Mouse (Mus musculus) CH12.LX (cell line): ENCODE results near the gene Atp8b5. TPM values are rescaled to one million over a fixed set of nuclear protein-coding genes. Genes with fewer than 3 reads are reported as not detected.

Experiments used
- DNase-seq: peaks from one replicate; pipeline ENCODE4 v3.0.0-alpha.2; 2013; ENCODE audit errors: extremely low read depth
- H3K27ac ChIP-seq: 2 replicates; pipeline ENCODE4 v1.5.1; 2012; ENCODE audit warnings: low read depth, mild to moderate bottlenecking, control low read depth, moderate library complexity; ENCODE audit not compliant: insufficient read depth
- H3K27me3 ChIP-seq: replicated peaks from 2 replicates; pipeline ENCODE3; 2012; ENCODE audit warnings: inconsistent platforms
- H3K36me3 ChIP-seq, 2 experiments: replicated peaks in 1 of 2; 2 replicates each; pipeline versions ENCODE3 to v1.6.1; 2012; ENCODE audit warnings: inconsistent platforms in 1 of 2, low read length in 1 of 2, mild to moderate bottlenecking in 1 of 2, mixed read lengths in 1 of 2, moderate library complexity in 1 of 2; ENCODE audit not compliant: control insufficient read depth in 1 of 2, insufficient read depth in 1 of 2
- H3K4me1 ChIP-seq, 2 experiments: 2 replicates each; pipeline ENCODE4 v1.6.1; 2012; ENCODE audit warnings: inconsistent platforms in 1 of 2, moderate library complexity in 1 of 2; ENCODE audit not compliant: insufficient read depth in 2 of 2, control insufficient read depth in 1 of 2
- H3K4me2 ChIP-seq: 2 replicates; pipeline ENCODE4 v1.6.1; 2012; ENCODE audit warnings: low read depth, mild to moderate bottlenecking, control low read depth; ENCODE audit not compliant: poor library complexity, insufficient read depth, severe bottlenecking
- H3K4me3 ChIP-seq, 3 experiments: fragments of 150-350 bp in 1 of 3; sonication (generic) in 1 of 3; replicated peaks in 1 of 3; 2 replicates each; pipeline versions ENCODE3 to v1.5.1; 2011 to 2012; ENCODE audit warnings: low read depth in 2 of 3, low read length in 2 of 3, mild to moderate bottlenecking in 2 of 3, moderate library complexity in 2 of 3, control low read depth in 1 of 3, improper control_type of control experiment in 1 of 3, inconsistent platforms in 1 of 3, mixed read lengths in 1 of 3; ENCODE audit not compliant: poor library complexity in 1 of 3
- H3K79me2 ChIP-seq: replicated peaks from 2 replicates; pipeline ENCODE4 v1.6.1; 2012; ENCODE audit warnings: mild to moderate bottlenecking, moderate library complexity; ENCODE audit not compliant: control insufficient read depth, poor library complexity, insufficient read depth, severe bottlenecking; ENCODE audit errors: extremely low read depth
- H3K9ac ChIP-seq: 2 replicates; pipeline ENCODE4 v1.6.1; 2012; ENCODE audit warnings: low read depth, mild to moderate bottlenecking, control low read depth, moderate library complexity; ENCODE audit not compliant: insufficient read depth
- H3K9me3 ChIP-seq: replicated peaks from 2 replicates; pipeline ENCODE3; 2012; ENCODE audit warnings: low read length, inconsistent platforms, mixed read lengths
- BHLHE40 ChIP-seq: IDR thresholded peaks from 2 replicates; pipeline ENCODE4 v1.6.1; 2011; ENCODE audit warnings: mild to moderate bottlenecking, low read depth, low read length, improper control_type of control experiment
- CHD1 ChIP-seq: IDR thresholded peaks from 2 replicates; pipeline ENCODE4 v1.6.1; 2012; ENCODE audit warnings: low read depth, low read length, improper control_type of control experiment, inconsistent platforms
- E2F4 ChIP-seq: IDR thresholded peaks from 2 replicates; pipeline ENCODE4 v1.6.1; 2011; ENCODE audit warnings: low read depth, low read length, improper control_type of control experiment; ENCODE audit not compliant: insufficient replicate concordance
- GABPA ChIP-seq: IDR thresholded peaks from 2 replicates; pipeline ENCODE4 v1.6.1; 2012; ENCODE audit warnings: low read depth, low read length, improper control_type of control experiment, inconsistent platforms; ENCODE audit not compliant: insufficient replicate concordance
- HCFC1 ChIP-seq: IDR thresholded peaks from 2 replicates; pipeline ENCODE4 v1.6.1; 2012; ENCODE audit warnings: low read depth, mild to moderate bottlenecking, inconsistent platforms, low read length, improper control_type of control experiment
- IRF4 ChIP-seq: IDR thresholded peaks from 2 replicates; pipeline ENCODE4 v1.6.1; 2014; ENCODE audit warnings: low read depth, mild to moderate bottlenecking, inconsistent platforms, low read length, improper control_type of control experiment
- JUND ChIP-seq: conservative IDR thresholded peaks from 2 replicates; pipeline ENCODE4 v1.6.1; 2011; ENCODE audit warnings: low read depth, low read length, improper control_type of control experiment
- MAZ ChIP-seq: IDR thresholded peaks from 2 replicates; pipeline ENCODE4 v1.6.1; 2012; ENCODE audit warnings: low read depth, mild to moderate bottlenecking, inconsistent platforms, low read length, improper control_type of control experiment, moderate library complexity
- MXI1 ChIP-seq: IDR thresholded peaks from 2 replicates; pipeline ENCODE4 v1.6.1; 2011; ENCODE audit warnings: mild to moderate bottlenecking, low read depth, low read length, improper control_type of control experiment
- MYC ChIP-seq: IDR thresholded peaks from 2 replicates; pipeline ENCODE4 v1.6.1; 2011; ENCODE audit warnings: low read depth, mild to moderate bottlenecking, improper control_type of control experiment, low read length
- NELFE ChIP-seq: IDR thresholded peaks from 2 replicates; pipeline ENCODE4 v1.6.1; 2011; ENCODE audit warnings: low read depth, low read length, improper control_type of control experiment
- PAX5 ChIP-seq: IDR thresholded peaks from 2 replicates; pipeline ENCODE4 v1.6.1; 2012; ENCODE audit warnings: low read length, inconsistent platforms, mixed read lengths
- POLR2A ChIP-seq: IDR thresholded peaks from 2 replicates; pipeline ENCODE4 v1.6.1; 2011; ENCODE audit warnings: low read depth, mild to moderate bottlenecking, improper control_type of control experiment, low read length
- RCOR1 ChIP-seq: conservative IDR thresholded peaks from 2 replicates; pipeline ENCODE4 v1.6.1; 2012; ENCODE audit warnings: low read depth, mild to moderate bottlenecking, inconsistent platforms, low read length, improper control_type of control experiment
- SIN3A ChIP-seq: IDR thresholded peaks from 2 replicates; pipeline ENCODE4 v1.6.1; 2012; ENCODE audit warnings: low read length, improper control_type of control experiment, inconsistent platforms
- SMC3 ChIP-seq: IDR thresholded peaks from 2 replicates; pipeline ENCODE4 v1.6.1; 2011; ENCODE audit warnings: low read depth, low read length, improper control_type of control experiment
- TCF12 ChIP-seq: IDR thresholded peaks from 2 replicates; pipeline ENCODE4 v1.6.1; 2014; ENCODE audit warnings: low read depth, mild to moderate bottlenecking, inconsistent platforms, low read length, improper control_type of control experiment
- UBTF ChIP-seq: IDR thresholded peaks from 2 replicates; pipeline ENCODE4 v1.6.1; 2012; ENCODE audit warnings: low read depth, mild to moderate bottlenecking, inconsistent platforms, low read length, improper control_type of control experiment, moderate library complexity
- USF1 ChIP-seq: IDR thresholded peaks from 2 replicates; pipeline ENCODE4 v1.6.1; 2014; ENCODE audit warnings: low read depth, mild to moderate bottlenecking, inconsistent platforms, low read length, improper control_type of control experiment
- USF2 ChIP-seq: conservative IDR thresholded peaks from 2 replicates; pipeline ENCODE4 v1.6.1; 2011; ENCODE audit warnings: low read depth, low read length, improper control_type of control experiment
- ZC3H11A ChIP-seq: IDR thresholded peaks from 2 replicates; pipeline ENCODE4 v1.6.1; 2012; ENCODE audit warnings: low read depth, mild to moderate bottlenecking, inconsistent platforms, low read length, improper control_type of control experiment
- ZNF384 ChIP-seq: IDR thresholded peaks from 2 replicates; pipeline ENCODE4 v1.6.1; 2012; ENCODE audit warnings: low read depth, low read length, improper control_type of control experiment, inconsistent platforms
- dilution Hi-C: fragments of 300-500 bp; cut with MboI; formaldehyde crosslinking; loops from 2 replicates; pipeline ENCODE4 v1.14.3; 2020; ENCODE audit warnings: low sequenced_read_pairs; ENCODE audit not compliant: extremely low pct_unique_long_range_greater_than_20kb, extremely low pct_ligation_motif_present
- in situ Hi-C: fragments of 300-500 bp; cut with MboI; formaldehyde crosslinking; loops from 3 replicates; pipeline ENCODE4 v1.14.3; 2019; ENCODE audit warnings: low sequenced_read_pairs, low pct_ligation_motif_present, low pct_unique_long_range_greater_than_20kb, mixed read lengths
- polyA plus RNA-seq: library from polyadenylated mRNA; unstranded; fragments of >175 nt; gene quantifications from 2 replicates; pipeline ENCODE4 v1.2.1, GENCODE M21; 2012; ENCODE audit warnings: low read depth; ENCODE audit not compliant: insufficient read length
- total RNA-seq, 2 experiments: library from RNA; depleted of rRNA; stranded (reverse); fragments of 300-350 nt in 1 of 2; fragments of >200 nt in 1 of 2; gene quantifications; 2 replicates each; pipeline ENCODE4 v1.2.3; 2012 to 2014

The Atp8b5 gene
- total and polyA plus RNA-seq, 3 experiments, result 0.13 to 1.3 (median 0.54) TPM

DNA sequence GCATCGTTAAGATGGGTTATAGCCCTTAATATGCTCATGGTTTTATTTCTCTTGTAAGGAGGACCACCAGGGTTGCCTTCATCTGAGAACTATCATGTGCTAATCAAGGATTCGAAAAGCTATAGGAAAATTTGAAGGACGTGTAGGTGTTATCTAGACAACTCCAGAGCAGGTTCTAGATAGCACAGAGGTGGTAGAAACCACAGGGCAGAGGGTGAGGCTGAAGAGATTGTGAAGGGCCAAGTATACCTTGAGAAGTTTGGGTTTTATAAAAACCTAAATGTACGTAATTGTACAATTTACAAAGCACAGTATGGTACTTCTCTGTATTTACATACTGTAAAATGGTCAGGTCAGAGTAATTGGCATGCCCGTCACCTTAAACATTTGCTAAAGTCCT, 128.2 kb downstream of the Atp8b5 start:
- H3K36me3 ChIP-seq, result no peaks in the 10 kb centered on the region
- no peaks in the 10 kb centered on the region for H3K79me2 ChIP-seq
- H3K27me3 ChIP-seq, result peaks cover 20% of the 10 kb centered on the region
- H3K4me3 ChIP-seq, result no peak overlapping the region
- no peaks in the 10 kb centered on the region for H3K9me3 ChIP-seq
- in situ Hi-C loops, result no loop called here
- TF ChIP-seq GABPA (no peak), JUND (no peak), IRF4 (no peak), SIN3A (no peak), BHLHE40 (no peak), TCF12 (no peak), ZC3H11A (no peak), NELFE (no peak), RCOR1 (no peak)
- no peak for DNase-seq
- no peak overlapping the region for H3K27ac ChIP-seq
- H3K9ac ChIP-seq, result no peak overlapping the region
- H3K4me1 ChIP-seq, result peaks cover under 1 to 4% of the 10 kb centered on the region in 2 experiments; a peak in 1 of 4 replicates
- dilution Hi-C loops, result no loop called here
- H3K4me2 ChIP-seq, result no peak overlapping the region

DNA sequence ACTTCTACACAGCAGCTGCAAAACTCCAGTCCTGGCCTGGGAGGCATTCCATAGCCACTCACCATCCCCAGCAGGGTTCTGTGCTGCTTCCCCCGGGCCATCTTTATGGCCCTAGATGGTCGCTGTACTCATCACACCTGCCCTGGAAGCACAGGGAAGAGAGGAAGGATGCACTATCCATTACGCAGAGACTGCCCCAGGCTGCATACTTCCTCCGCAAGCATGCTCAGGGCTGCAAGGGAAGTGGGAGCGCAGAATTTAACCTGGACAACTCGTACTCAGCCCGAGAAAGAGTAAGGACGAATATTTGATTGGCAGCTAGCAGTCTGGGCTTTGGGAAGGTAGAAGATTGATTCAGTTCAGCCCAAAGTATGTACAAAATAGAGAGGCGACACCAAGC, 128.9 kb downstream of the Atp8b5 start:
- TF ChIP-seq ZNF384 (no peak), TCF12 (no peak), SIN3A (no peak), MXI1 (no peak), USF2 (no peak), CHD1 (no peak), E2F4 (no peak), SMC3 (no peak), POLR2A (no peak), GABPA (no peak), ZC3H11A (no peak), RCOR1 (no peak), PAX5 (no peak), UBTF (no peak), MYC (no peak), HCFC1 (no peak), JUND (no peak), IRF4 (no peak), USF1 (no peak), MAZ (no peak)
- TF ChIP-seq, all 38 proteins: peak for 0
- Histone ChIP-seq H3K27me3 (peaks cover 21% of the 10 kb centered on the region), H3K79me2 (no peaks in the 10 kb centered on the region), H3K36me3 (no peaks in the 10 kb centered on the region), H3K4me1 (peaks cover 0 to 4% of the 10 kb centered on the region in 2 experiments; a peak in 1 of 4 replicates), H3K9me3 (no peaks in the 10 kb centered on the region), H3K4me3 (no peak overlapping the region), H3K4me2 (no peak overlapping the region), H3K27ac (no peak overlapping the region), H3K9ac (no peak overlapping the region)
- in situ Hi-C loops (no loop called here), dilution Hi-C loops (no loop called here)
- DNase-seq, result no peak
